Mouse (Mus musculus): ENCODE measurements at regions not wholly inside any gene's neighbourhood (a gene's known extent, or its start where the extent isn't known, plus 50 kb on each side); places are given as distances from the start of the nearest gene placed in this dataset.

DNA sequence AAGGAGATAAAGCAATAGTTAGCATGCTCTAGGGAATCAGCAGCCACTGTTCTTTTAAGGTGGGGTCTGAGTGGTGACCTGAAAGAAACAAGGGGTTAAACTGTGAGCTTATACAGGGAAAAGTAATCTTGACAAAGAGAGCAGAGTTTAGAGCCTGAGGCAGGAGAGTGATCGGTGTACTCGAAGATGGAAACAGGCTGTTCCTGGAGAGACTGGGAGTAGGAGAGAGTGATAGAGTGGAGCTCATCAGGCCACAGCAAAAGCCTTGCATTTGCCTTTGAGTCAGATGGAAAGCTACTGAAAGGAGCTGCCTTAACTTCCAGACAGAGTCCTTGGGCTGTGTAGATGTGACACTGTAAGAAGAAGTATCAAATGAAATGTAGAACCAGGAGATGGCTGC lies 759.7 kb downstream of the 1700064H15Rik start:
- no peaks in the 10 kb centered on the region for H3K36me3 ChIP-seq (ENCODE audit: control insufficient read depth, insufficient read depth, low read length)
- 14% methylated on average over 2 of the region's 2 CpGs for WGBS
- no peak overlapping the region for H3K27ac ChIP-seq (ENCODE audit: low read length)

DNA sequence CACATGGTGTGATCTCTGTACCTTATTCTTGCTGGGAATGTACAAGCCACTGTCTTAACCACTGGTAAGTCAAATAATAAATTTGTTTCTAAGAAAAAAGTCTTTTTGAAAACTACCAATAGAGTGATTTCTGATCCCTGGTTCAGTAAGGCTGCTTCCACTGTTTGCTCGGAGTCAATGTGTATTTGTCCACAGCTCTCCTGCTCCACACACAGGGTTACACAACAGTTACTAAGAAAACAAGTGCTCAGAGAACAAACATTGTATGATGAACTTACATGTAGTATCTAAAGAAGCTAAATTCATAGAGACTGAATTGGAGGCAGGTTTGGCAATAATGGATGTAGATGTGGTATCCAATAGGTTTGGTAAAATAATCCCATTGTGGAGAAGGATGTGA lies 751.4 kb downstream of the 1700064H15Rik start:
- WGBS = 83% methylated on average over 1 of the region's 1 CpGs
- Histone ChIP-seq H3K4me3 (ENCODE audit: low read depth, low read length) (no peak overlapping the region), H3K9ac (replicated peaks; ENCODE audit: low read depth, low read length) (no peak overlapping the region), H3K27ac (ENCODE audit: low read length) (no peak overlapping the region), H3K4me2 (replicated peaks; ENCODE audit: low read depth, low read length) (no peak overlapping the region), H3K4me1 (ENCODE audit: control insufficient read depth, insufficient read depth, low read length) (no peaks in the 10 kb centered on the region), H3K27me3 (ENCODE audit: control insufficient read depth, insufficient read depth, low read length) (no peaks in the 10 kb centered on the region), H3K9me3 (ENCODE audit: control insufficient read depth, low read depth, low read length) (no peaks in the 10 kb centered on the region), H3K36me3 (ENCODE audit: control insufficient read depth, insufficient read depth, low read length) (no peaks in the 10 kb centered on the region)
- no peak for ATAC-seq (ENCODE audit: insufficient number of reproducible peaks, insufficient read depth, low FRiP score, low read depth)

More for the DNA sequence above, 759.7 kb downstream of the 1700064H15Rik start:
- H3K27me3 ChIP-seq (ENCODE audit: control insufficient read depth, insufficient read depth, low read length) = no peaks in the 10 kb centered on the region
- no peak overlapping the region for H3K4me3 ChIP-seq (ENCODE audit: low read depth, low read length)
- ATAC-seq (ENCODE audit: insufficient number of reproducible peaks, insufficient read depth, low FRiP score, low read depth) = no peak
- H3K9me3 ChIP-seq (ENCODE audit: control insufficient read depth, low read depth, low read length) = no peaks in the 10 kb centered on the region
- H3K4me2 ChIP-seq (replicated peaks; ENCODE audit: low read depth, low read length) = no peak overlapping the region
- H3K9ac ChIP-seq (replicated peaks; ENCODE audit: low read depth, low read length) = no peak overlapping the region
- 0 out of 2 replicates have a peak, but pooled peaks cover 3% of the 10 kb centered on the region for H3K4me1 ChIP-seq (ENCODE audit: control insufficient read depth, insufficient read depth, low read length)

DNA sequence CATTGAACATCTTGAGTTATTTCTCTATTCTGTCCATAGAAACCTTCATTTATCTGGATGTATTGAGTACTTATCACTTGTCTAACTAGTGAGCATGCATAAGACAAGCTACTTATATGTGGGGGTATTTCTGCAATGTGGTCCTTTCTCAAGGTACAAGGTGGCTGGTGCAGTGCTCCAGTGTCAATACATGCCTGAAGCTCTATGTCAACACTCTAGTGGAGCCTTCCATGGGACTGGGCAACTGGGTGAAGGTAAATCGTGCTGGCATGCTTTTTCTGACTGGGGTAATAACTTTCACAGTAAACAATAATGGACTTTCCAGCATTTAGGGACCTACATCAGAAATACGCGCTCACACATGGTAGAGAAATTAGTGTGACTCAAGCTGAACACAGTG lies 750.9 kb downstream of the 1700064H15Rik start:
- Histone ChIP-seq H3K9me3 (ENCODE audit: control insufficient read depth, low read depth, low read length) (no peaks in the 10 kb centered on the region), H3K4me1 (ENCODE audit: control insufficient read depth, insufficient read depth, low read length) (no peaks in the 10 kb centered on the region), H3K36me3 (ENCODE audit: control insufficient read depth, insufficient read depth, low read length) (no peaks in the 10 kb centered on the region), H3K27me3 (ENCODE audit: control insufficient read depth, insufficient read depth, low read length) (no peaks in the 10 kb centered on the region), H3K4me3 (ENCODE audit: low read depth, low read length) (no peak overlapping the region), H3K27ac (ENCODE audit: low read length) (no peak overlapping the region), H3K9ac (replicated peaks; ENCODE audit: low read depth, low read length) (no peak overlapping the region), H3K4me2 (replicated peaks; ENCODE audit: low read depth, low read length) (no peak overlapping the region)
- WGBS = 81% methylated on average over 3 of the region's 3 CpGs
- no peak for ATAC-seq (ENCODE audit: insufficient number of reproducible peaks, insufficient read depth, low FRiP score, low read depth)

- Histone ChIP-seq H3K4me2 (replicated peaks; ENCODE audit: low read depth, low read length) (no peak overlapping the region), H3K4me1 (ENCODE audit: control insufficient read depth, insufficient read depth, low read length) (no peaks in the 10 kb centered on the region), H3K27me3 (ENCODE audit: control insufficient read depth, insufficient read depth, low read length) (no peaks in the 10 kb centered on the region), H3K9me3 (ENCODE audit: control insufficient read depth, low read depth, low read length) (no peaks in the 10 kb centered on the region), H3K4me3 (ENCODE audit: low read depth, low read length) (no peak overlapping the region), H3K27ac (ENCODE audit: low read length) (no peak overlapping the region), H3K9ac (replicated peaks; ENCODE audit: low read depth, low read length) (no peak overlapping the region), H3K36me3 (ENCODE audit: control insufficient read depth, insufficient read depth, low read length) (no peaks in the 10 kb centered on the region)
- WGBS = 49% methylated on average over 2 of the region's 2 CpGs
- no peak for ATAC-seq (ENCODE audit: insufficient number of reproducible peaks, insufficient read depth, low FRiP score, low read depth)
Measured at GRCm38 (mm10) chr3:18881186-18881585, 747.3 kb downstream of the 1700064H15Rik start.

- Histone ChIP-seq H3K4me1 (ENCODE audit: control insufficient read depth, insufficient read depth, low read length) (no peaks in the 10 kb centered on the region), H3K4me3 (ENCODE audit: low read depth, low read length) (no peak overlapping the region), H3K9me3 (ENCODE audit: control insufficient read depth, low read depth, low read length) (no peaks in the 10 kb centered on the region), H3K36me3 (ENCODE audit: control insufficient read depth, insufficient read depth, low read length) (no peaks in the 10 kb centered on the region), H3K27me3 (ENCODE audit: control insufficient read depth, insufficient read depth, low read length) (no peaks in the 10 kb centered on the region), H3K27ac (ENCODE audit: low read length) (no peak overlapping the region), H3K4me2 (replicated peaks; ENCODE audit: low read depth, low read length) (no peak overlapping the region), H3K9ac (replicated peaks; ENCODE audit: low read depth, low read length) (no peak overlapping the region)
- 66% methylated on average over 2 of the region's 2 CpGs for WGBS
- ATAC-seq (ENCODE audit: insufficient number of reproducible peaks, insufficient read depth, low FRiP score, low read depth) = 0 out of 2 replicates have a peak, but pooled peaks have one; percentile 37
Measured at GRCm38 (mm10) chr3:18892813-18893212, 735.7 kb downstream of the 1700064H15Rik start.

DNA sequence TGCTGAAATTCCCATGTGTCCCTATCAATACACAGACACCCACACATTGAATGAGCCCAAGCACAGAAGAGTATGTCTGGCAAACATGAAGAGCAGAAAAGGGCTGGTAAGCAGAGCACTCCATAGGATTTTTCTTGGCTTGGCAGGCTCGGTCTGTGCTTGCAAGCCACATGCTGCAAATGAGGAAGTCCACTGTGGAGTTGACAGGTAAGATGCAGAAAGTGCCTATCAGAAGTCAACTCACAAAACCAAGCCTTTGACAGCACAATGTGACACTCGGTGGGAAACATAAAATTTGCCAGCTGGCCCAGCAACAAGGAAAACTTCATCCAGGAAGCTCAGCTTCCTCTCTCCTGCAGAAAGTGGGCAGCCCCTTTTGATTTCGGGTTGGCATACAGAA lies 722.7 kb downstream of the 1700064H15Rik start:
- H3K4me3 ChIP-seq (ENCODE audit: low read depth, low read length) = no peak overlapping the region
- ATAC-seq (ENCODE audit: insufficient number of reproducible peaks, insufficient read depth, low FRiP score, low read depth) = no peak
- H3K9ac ChIP-seq (replicated peaks; ENCODE audit: low read depth, low read length) = no peak overlapping the region
- no peak overlapping the region for H3K27ac ChIP-seq (ENCODE audit: low read length)
- WGBS = 49% methylated on average over 3 of the region's 3 CpGs
- H3K4me1 ChIP-seq (ENCODE audit: control insufficient read depth, insufficient read depth, low read length) = no peaks in the 10 kb centered on the region
- no peak overlapping the region for H3K4me2 ChIP-seq (replicated peaks; ENCODE audit: low read depth, low read length)
- H3K27me3 ChIP-seq (ENCODE audit: control insufficient read depth, insufficient read depth, low read length) = no peaks in the 10 kb centered on the region
- H3K36me3 ChIP-seq (ENCODE audit: control insufficient read depth, insufficient read depth, low read length) = no peaks in the 10 kb centered on the region
- H3K9me3 ChIP-seq (ENCODE audit: control insufficient read depth, low read depth, low read length) = no peaks in the 10 kb centered on the region

- no peaks in the 10 kb centered on the region for H3K27me3 ChIP-seq (ENCODE audit: control insufficient read depth, insufficient read depth, low read length)
- no peak overlapping the region for H3K27ac ChIP-seq (ENCODE audit: low read length)
- WGBS = 31% methylated on average over 5 of the region's 5 CpGs
- H3K36me3 ChIP-seq (ENCODE audit: control insufficient read depth, insufficient read depth, low read length) = no peaks in the 10 kb centered on the region
- no peak overlapping the region for H3K4me2 ChIP-seq (replicated peaks; ENCODE audit: low read depth, low read length)
- no peaks in the 10 kb centered on the region for H3K9me3 ChIP-seq (ENCODE audit: control insufficient read depth, low read depth, low read length)
- no peak overlapping the region for H3K9ac ChIP-seq (replicated peaks; ENCODE audit: low read depth, low read length)
- H3K4me1 ChIP-seq (ENCODE audit: control insufficient read depth, insufficient read depth, low read length) = no peaks in the 10 kb centered on the region
- H3K4me3 ChIP-seq (ENCODE audit: low read depth, low read length) = no peak overlapping the region
- ATAC-seq (ENCODE audit: insufficient number of reproducible peaks, insufficient read depth, low FRiP score, low read depth) = no peak
Measured at GRCm38 (mm10) chr3:18906210-18906609, 722.3 kb downstream of the 1700064H15Rik start.

DNA sequence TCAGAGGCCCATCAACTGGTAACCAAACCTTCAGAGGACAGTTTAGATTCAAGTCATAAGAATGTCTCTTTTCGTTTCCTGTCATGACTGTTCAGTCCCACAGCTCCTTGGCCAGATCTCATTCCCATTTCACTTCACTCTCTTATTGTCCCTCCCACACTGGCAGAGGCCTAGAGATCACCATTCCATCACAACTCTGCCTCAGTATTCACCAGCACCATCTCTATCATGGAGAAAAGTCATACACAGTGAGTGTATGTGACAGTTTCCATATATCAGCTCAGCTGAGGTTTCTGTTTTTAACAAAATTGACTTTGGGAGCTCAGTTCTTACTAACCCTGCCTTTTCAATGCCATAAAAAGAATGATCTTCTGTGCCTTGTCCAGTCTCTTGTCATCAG lies 719.7 kb downstream of the 1700064H15Rik start:
- no peak overlapping the region for H3K9ac ChIP-seq (replicated peaks; ENCODE audit: low read depth, low read length)

DNA sequence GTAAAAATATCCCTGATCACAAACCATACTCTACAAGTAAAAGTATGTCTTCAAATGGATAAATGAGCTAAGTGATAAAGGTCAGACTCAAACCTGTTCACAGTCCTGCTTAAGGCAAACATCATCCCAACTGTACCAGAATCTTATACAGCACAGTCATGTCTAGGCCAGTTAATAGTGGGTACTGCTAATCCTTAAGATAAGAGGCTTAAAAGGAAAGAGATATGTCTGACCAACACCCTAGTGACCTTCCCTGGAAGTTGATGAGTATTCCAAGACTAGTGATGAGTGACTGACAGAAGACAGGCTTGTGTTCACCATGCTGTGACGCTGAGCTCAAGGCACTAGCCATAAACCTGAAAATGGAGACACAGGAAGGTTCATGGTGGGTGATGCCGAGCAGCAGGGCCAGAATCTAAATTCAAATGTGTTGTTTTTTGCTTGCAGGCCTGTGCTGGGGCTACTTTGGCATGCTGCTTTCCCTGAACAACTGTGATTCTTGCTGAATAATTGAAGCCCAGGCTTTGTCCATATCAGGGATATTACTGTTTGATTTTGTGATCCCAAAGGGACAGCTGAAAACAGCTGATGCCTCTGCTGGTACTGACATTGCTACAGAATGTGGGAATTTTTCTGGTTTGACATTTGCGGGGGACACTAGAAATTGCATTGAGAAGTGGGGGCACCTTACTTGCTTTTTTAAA lies 699.9 kb downstream of the 1700064H15Rik start:
- Histone ChIP-seq H3K9ac (replicated peaks; ENCODE audit: low read depth, low read length) (no peak overlapping the region), H3K27me3 (ENCODE audit: control insufficient read depth, insufficient read depth, low read length) (no peaks in the 10 kb centered on the region), H3K9me3 (ENCODE audit: control insufficient read depth, low read depth, low read length) (no peaks in the 10 kb centered on the region), H3K4me2 (replicated peaks; ENCODE audit: low read depth, low read length) (no peak overlapping the region), H3K4me1 (ENCODE audit: control insufficient read depth, insufficient read depth, low read length) (no peaks in the 10 kb centered on the region), H3K36me3 (ENCODE audit: control insufficient read depth, insufficient read depth, low read length) (no peaks in the 10 kb centered on the region), H3K27ac (ENCODE audit: low read length) (no peak overlapping the region), H3K4me3 (ENCODE audit: low read depth, low read length) (no peak overlapping the region)
- 84% methylated on average over 3 of the region's 3 CpGs for WGBS
- ATAC-seq (ENCODE audit: insufficient number of reproducible peaks, insufficient read depth, low FRiP score, low read depth) = no peak

More for the DNA sequence above, 719.7 kb downstream of the 1700064H15Rik start:
- no peak for ATAC-seq (ENCODE audit: insufficient number of reproducible peaks, insufficient read depth, low FRiP score, low read depth)
- H3K4me1 ChIP-seq (ENCODE audit: control insufficient read depth, insufficient read depth, low read length) = no peaks in the 10 kb centered on the region
- WGBS = 79% methylated on average over 1 of the region's 1 CpGs
- no peaks in the 10 kb centered on the region for H3K9me3 ChIP-seq (ENCODE audit: control insufficient read depth, low read depth, low read length)
- H3K27me3 ChIP-seq (ENCODE audit: control insufficient read depth, insufficient read depth, low read length) = no peaks in the 10 kb centered on the region
- no peak overlapping the region for H3K4me2 ChIP-seq (replicated peaks; ENCODE audit: low read depth, low read length)
- H3K27ac ChIP-seq (ENCODE audit: low read length) = no peak overlapping the region
- H3K36me3 ChIP-seq (ENCODE audit: control insufficient read depth, insufficient read depth, low read length) = no peaks in the 10 kb centered on the region
- no peak overlapping the region for H3K4me3 ChIP-seq (ENCODE audit: low read depth, low read length)

Data from stomach, embryonic 14.5 days (tissue).